Mouse (Mus musculus): ENCODE measurements around the gene Slc2a3. TPM values are rescaled to one million over a fixed set of nuclear protein-coding genes. Genes with fewer than 3 reads are reported as not detected.

The Slc2a3 gene
- polyA plus RNA-seq, 1 experiment from 2014 or later = 10.3 TPM

- peak overlapping the region; percentile 34 to 48 for H3K4me3 ChIP-seq (ENCODE audit: control insufficient read depth in 1 of 2, insufficient read depth in 1 of 2, low read depth in 1 of 2, low read length in 2 of 2)
- H3K9me3 ChIP-seq (ENCODE audit: control insufficient read depth, low read length) = no peaks in the 10 kb centered on the region
- peaks cover 35 to 48% of the 10 kb centered on the region in 2 experiments for H3K4me1 ChIP-seq (ENCODE audit: control insufficient read depth in 2 of 2, insufficient read depth in 2 of 2, low read length in 2 of 2)
- peak overlapping the region; percentile 66 for H3K9ac ChIP-seq (ENCODE audit: low read length)
- peaks cover 28% of the 10 kb centered on the region for H3K36me3 ChIP-seq (ENCODE audit: control insufficient read depth, insufficient read depth, low read length)
- no peaks in the 10 kb centered on the region for H3K27me3 ChIP-seq (ENCODE audit: control insufficient read depth, insufficient read depth, low read length)
- peak; percentile 91 for ATAC-seq (ENCODE audit: insufficient number of reproducible peaks, insufficient read depth, low FRiP score, low read depth)
- 1% methylated on average over 29 of the region's 29 CpGs for WGBS
- H3K27ac ChIP-seq (replicated peaks in 1 of 2; ENCODE audit: control insufficient read depth in 1 of 2, insufficient read depth in 1 of 2, low read depth in 2 of 2, low read length in 2 of 2) = peak overlapping the region; percentile 77 to 81
- peak overlapping the region; percentile 70 for H3K4me2 ChIP-seq (ENCODE audit: low read length)
Observed at GRCm38 (mm10) chr6:122825923-122826742, 24.7 kb upstream of the Slc2a3 start.

GRCm38 (mm10) chr6:122825166-122825565, 23.7 kb upstream of the Slc2a3 start:
- Histone ChIP-seq H3K4me3 (ENCODE audit: control insufficient read depth in 1 of 2, insufficient read depth in 1 of 2, low read depth in 1 of 2, low read length in 2 of 2) (no peak overlapping the region), H3K36me3 (ENCODE audit: control insufficient read depth, insufficient read depth, low read length) (peaks cover 20% of the 10 kb centered on the region), H3K4me2 (ENCODE audit: low read length) (peak overlapping the region; percentile 70; the same call in 1 of the 2 replicates), H3K9me3 (ENCODE audit: control insufficient read depth, low read length) (no peaks in the 10 kb centered on the region), H3K9ac (ENCODE audit: low read length) (no peak overlapping the region), H3K27me3 (ENCODE audit: control insufficient read depth, insufficient read depth, low read length) (no peaks in the 10 kb centered on the region), H3K4me1 (ENCODE audit: control insufficient read depth in 2 of 2, insufficient read depth in 2 of 2, low read length in 2 of 2) (peaks cover 41 to 55% of the 10 kb centered on the region in 2 experiments), H3K27ac (replicated peaks in 1 of 2; ENCODE audit: control insufficient read depth in 1 of 2, insufficient read depth in 1 of 2, low read depth in 2 of 2, low read length in 2 of 2) (peak overlapping the region in 1 of 2 experiments; percentile 77; a peak in 3 of 4 replicates)
- no peak for ATAC-seq (ENCODE audit: insufficient number of reproducible peaks, insufficient read depth, low FRiP score, low read depth)
- 87% methylated on average over 9 of the region's 9 CpGs for WGBS

- 36% methylated on average over 10 of the region's 10 CpGs for WGBS
- H3K4me1 ChIP-seq (ENCODE audit: control insufficient read depth in 2 of 2, insufficient read depth in 2 of 2, low read length in 2 of 2) = peaks cover 41 to 56% of the 10 kb centered on the region in 2 experiments
Observed at GRCm38 (mm10) chr6:122824086-122824485, 22.6 kb upstream of the Slc2a3 start.

GRCm38 (mm10) chr6:122821822-122822221, 20.4 kb upstream of the Slc2a3 start:
- ATAC-seq (ENCODE audit: insufficient number of reproducible peaks, insufficient read depth, low FRiP score, low read depth) = no peak
- no peaks in the 10 kb centered on the region for H3K36me3 ChIP-seq (ENCODE audit: control insufficient read depth, insufficient read depth, low read length)
- no peak overlapping the region for H3K27ac ChIP-seq (replicated peaks in 1 of 2; ENCODE audit: control insufficient read depth in 1 of 2, insufficient read depth in 1 of 2, low read depth in 2 of 2, low read length in 2 of 2)
- peak overlapping the region; percentile 96 for H3K4me2 ChIP-seq (ENCODE audit: low read length)
- WGBS = 63% methylated on average over 9 of the region's 9 CpGs
- no peaks in the 10 kb centered on the region for H3K27me3 ChIP-seq (ENCODE audit: control insufficient read depth, insufficient read depth, low read length)
- no peaks in the 10 kb centered on the region for H3K9me3 ChIP-seq (ENCODE audit: control insufficient read depth, low read length)
- H3K4me1 ChIP-seq (ENCODE audit: control insufficient read depth in 2 of 2, insufficient read depth in 2 of 2, low read length in 2 of 2) = peaks cover 40 to 54% of the 10 kb centered on the region in 2 experiments
- H3K4me3 ChIP-seq (ENCODE audit: control insufficient read depth in 1 of 2, insufficient read depth in 1 of 2, low read depth in 1 of 2, low read length in 2 of 2) = no peak overlapping the region; a peak in 1 of 4 replicates
- H3K9ac ChIP-seq (ENCODE audit: low read length) = no peak overlapping the region

More at GRCm38 (mm10) chr6:122824086-122824485, 22.6 kb upstream of the Slc2a3 start:
- ATAC-seq (ENCODE audit: insufficient number of reproducible peaks, insufficient read depth, low FRiP score, low read depth) = no peak
- peak overlapping the region; percentile 70 to 79 for H3K27ac ChIP-seq (replicated peaks in 1 of 2; ENCODE audit: control insufficient read depth in 1 of 2, insufficient read depth in 1 of 2, low read depth in 2 of 2, low read length in 2 of 2)
- H3K9ac ChIP-seq (ENCODE audit: low read length) = peak overlapping the region; percentile 46; the same call in 1 of the 2 replicates
- H3K4me3 ChIP-seq (ENCODE audit: control insufficient read depth in 1 of 2, insufficient read depth in 1 of 2, low read depth in 1 of 2, low read length in 2 of 2) = no peak overlapping the region
- H3K4me2 ChIP-seq (ENCODE audit: low read length) = peak overlapping the region; percentile 38
- H3K27me3 ChIP-seq (ENCODE audit: control insufficient read depth, insufficient read depth, low read length) = no peaks in the 10 kb centered on the region
- H3K36me3 ChIP-seq (ENCODE audit: control insufficient read depth, insufficient read depth, low read length) = peaks cover 9% of the 10 kb centered on the region
- H3K9me3 ChIP-seq (ENCODE audit: control insufficient read depth, low read length) = no peaks in the 10 kb centered on the region

DNA sequence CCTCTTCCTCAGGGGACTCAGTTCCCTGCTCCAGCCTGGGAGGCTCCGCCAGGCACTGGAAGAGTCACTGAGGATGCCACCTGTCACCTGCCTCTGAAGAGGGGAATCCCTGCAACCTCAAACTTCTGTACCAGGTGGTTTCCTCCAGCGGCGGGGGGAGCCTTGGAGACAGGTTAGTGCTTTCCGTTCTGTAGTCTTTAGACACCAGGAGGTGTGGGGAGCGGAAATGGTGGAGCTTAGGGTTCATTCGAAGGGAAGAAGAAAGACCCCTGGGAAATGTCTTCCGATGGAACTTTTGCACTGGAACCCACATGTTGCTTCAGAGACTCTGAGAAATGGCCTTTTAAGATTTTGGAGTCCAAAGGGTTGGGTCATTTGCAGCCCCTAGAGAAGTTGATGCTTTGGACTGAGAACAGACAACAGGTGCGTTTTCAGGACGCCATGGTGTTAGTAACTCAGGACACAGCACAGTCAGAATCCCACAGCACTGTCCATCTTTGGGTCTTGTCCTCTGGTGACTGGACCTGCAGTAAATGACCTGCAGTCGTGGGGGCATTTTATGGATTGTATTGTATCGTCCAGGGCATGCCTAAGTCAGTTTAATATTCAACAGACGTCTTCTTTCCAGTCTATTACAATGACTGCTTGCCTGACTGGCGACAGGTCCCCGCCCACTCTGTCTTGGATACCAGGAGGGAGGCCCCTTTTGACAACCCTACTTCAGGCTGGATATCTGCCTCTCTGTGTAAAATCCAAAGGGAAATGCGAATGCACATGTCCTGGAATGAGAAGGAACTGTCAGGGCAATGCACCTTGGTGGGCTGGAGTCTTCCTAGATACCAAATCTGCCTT, 19.6 kb upstream of the Slc2a3 start:
- Histone ChIP-seq H3K9me3 (ENCODE audit: control insufficient read depth, low read length) (no peaks in the 10 kb centered on the region), H3K27ac (replicated peaks in 1 of 2; ENCODE audit: control insufficient read depth in 1 of 2, insufficient read depth in 1 of 2, low read depth in 2 of 2, low read length in 2 of 2) (peak overlapping the region in 1 of 2 experiments; percentile 76; a peak in 1 of 4 replicates), H3K36me3 (ENCODE audit: control insufficient read depth, insufficient read depth, low read length) (no peaks in the 10 kb centered on the region), H3K27me3 (ENCODE audit: control insufficient read depth, insufficient read depth, low read length) (no peaks in the 10 kb centered on the region), H3K4me3 (ENCODE audit: control insufficient read depth in 1 of 2, insufficient read depth in 1 of 2, low read depth in 1 of 2, low read length in 2 of 2) (peak overlapping the region; percentile 77 to 96), H3K4me2 (ENCODE audit: low read length) (peak overlapping the region; percentile 96), H3K4me1 (ENCODE audit: control insufficient read depth in 2 of 2, insufficient read depth in 2 of 2, low read length in 2 of 2) (peaks cover 37 to 49% of the 10 kb centered on the region in 2 experiments), H3K9ac (ENCODE audit: low read length) (peak overlapping the region; percentile 97)
- ATAC-seq (ENCODE audit: insufficient number of reproducible peaks, insufficient read depth, low FRiP score, low read depth) = no peak
- 20% methylated on average over 15 of the region's 15 CpGs for WGBS

DNA sequence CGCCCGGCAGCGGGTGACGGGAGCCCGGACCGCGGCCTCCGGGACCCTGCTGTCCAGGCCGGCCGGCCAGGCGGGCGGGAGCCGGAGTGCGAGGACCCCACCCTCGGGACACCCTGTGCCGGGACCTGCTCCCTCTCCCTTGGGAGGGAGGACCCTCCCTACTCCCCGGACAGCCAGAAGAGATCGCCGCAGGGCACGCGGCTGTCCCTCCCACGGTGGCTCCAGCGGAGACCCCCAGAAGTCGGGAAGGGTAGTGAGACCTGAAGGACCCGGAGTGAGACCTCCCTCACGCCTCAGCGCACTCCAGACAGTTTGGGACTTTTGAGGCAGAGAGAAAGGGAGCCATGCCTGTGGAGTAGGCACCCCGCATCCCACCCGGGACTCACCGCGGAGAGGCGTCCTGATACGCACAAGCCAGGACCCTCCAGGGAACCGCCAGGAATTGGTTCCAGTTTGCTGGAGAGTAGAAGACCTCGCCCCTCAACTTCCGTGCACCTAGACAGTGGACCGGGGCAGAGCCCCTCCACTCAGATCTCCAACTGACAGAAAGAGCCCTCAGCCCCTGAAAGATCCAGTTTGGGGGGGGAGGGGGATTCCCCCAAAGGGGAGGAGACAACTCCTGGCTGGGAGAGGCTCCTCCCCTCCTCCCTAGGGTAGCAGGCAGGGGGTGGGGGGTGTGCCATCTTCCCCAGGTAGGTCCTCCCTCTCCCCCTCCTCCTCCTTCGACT, 18.8 kb upstream of the Slc2a3 start:
- WGBS = 0% methylated on average over 23 of the region's 38 CpGs
- Histone ChIP-seq H3K36me3 (ENCODE audit: control insufficient read depth, insufficient read depth, low read length) (no peaks in the 10 kb centered on the region), H3K9ac (ENCODE audit: low read length) (peak overlapping the region; percentile 97), H3K4me3 (ENCODE audit: control insufficient read depth in 1 of 2, insufficient read depth in 1 of 2, low read depth in 1 of 2, low read length in 2 of 2) (peak overlapping the region; percentile 77 to 96), H3K27ac (replicated peaks in 1 of 2; ENCODE audit: control insufficient read depth in 1 of 2, insufficient read depth in 1 of 2, low read depth in 2 of 2, low read length in 2 of 2) (peak overlapping the region; percentile 3 to 76), H3K4me2 (ENCODE audit: low read length) (peak overlapping the region; percentile 96), H3K27me3 (ENCODE audit: control insufficient read depth, insufficient read depth, low read length) (no peaks in the 10 kb centered on the region), H3K4me1 (ENCODE audit: control insufficient read depth in 2 of 2, insufficient read depth in 2 of 2, low read length in 2 of 2) (peaks cover 30 to 42% of the 10 kb centered on the region in 2 experiments), H3K9me3 (ENCODE audit: control insufficient read depth, low read length) (no peaks in the 10 kb centered on the region)
- ATAC-seq (ENCODE audit: insufficient number of reproducible peaks, insufficient read depth, low FRiP score, low read depth) = peak; percentile 55

All from heart, embryonic 14.5 days (tissue).